Mouse (Mus musculus) heart, adult 11 months (tissue): ENCODE data around the gene Rps16.

Source experiments
- DNase-seq: peaks from one replicate; pipeline ENCODE4 v3.0.0; 2022

Gene Rps16

GRCm38 (mm10) chr7:28350155-28350883 lies at the start of gene Rps16:
TSS of gene Rps16 (plus strand) at chr7:28350652.
- DNase-seq: peak; percentile 100

GRCm38 (mm10) chr7:28301616-28302433 lies 48.6 kb upstream of the Rps16 start, which contains the start of gene Dll3:
TSS of gene Dll3 (minus strand) at chr7:28302238.
- DNase-seq: peak; percentile 92

GRCm38 (mm10) chr7:28305641-28306040 lies 44.8 kb upstream of the Rps16 start:
- peak; percentile 90 for DNase-seq

- DNase-seq: peak; percentile 90
These were observed 44.2 kb upstream of the Rps16 start for GRCm38 (mm10) chr7:28306216-28306615.

GRCm38 (mm10) chr7:28309737-28310136 lies 40.7 kb upstream of the Rps16 start:
- DNase-seq: peak; percentile 86

- peak; percentile 83 for DNase-seq
These were observed 39.1 kb upstream of the Rps16 start for GRCm38 (mm10) chr7:28311151-28311925.

- peak; percentile 100 for DNase-seq
These were observed 38.4 kb upstream of the Rps16 start, which contains the start of gene Timm50 for GRCm38 (mm10) chr7:28311926-28312543. TSS of gene Timm50 (minus strand) at chr7:28312072.

- DNase-seq: no peak
These were observed 32.4 kb upstream of the Rps16 start for GRCm38 (mm10) chr7:28318036-28318435.

- DNase-seq: peak; percentile 72
These were observed 31.7 kb upstream of the Rps16 start for GRCm38 (mm10) chr7:28318714-28319113.

- DNase-seq: peak; percentile 88
These were observed 28.3 kb upstream of the Rps16 start for GRCm38 (mm10) chr7:28321974-28322720.

- DNase-seq: no peak
These were observed 25.2 kb upstream of the Rps16 start for GRCm38 (mm10) chr7:28325293-28325692.

- no peak for DNase-seq
These were observed 24.0 kb upstream of the Rps16 start for GRCm38 (mm10) chr7:28326457-28326856.

- DNase-seq: peak; percentile 84
These were observed 22.2 kb upstream of the Rps16 start for GRCm38 (mm10) chr7:28328260-28328659.

GRCm38 (mm10) chr7:28334534-28334933 lies 15.9 kb upstream of the Rps16 start:
- DNase-seq: no peak

- peak; percentile 82 for DNase-seq
These were observed 15.0 kb upstream of the Rps16 start for GRCm38 (mm10) chr7:28335471-28335870.

- DNase-seq: peak; percentile 100
These were observed 12.1 kb upstream of the Rps16 start, which contains the start of gene Supt5 for GRCm38 (mm10) chr7:28338108-28338998. TSS of gene Supt5 (minus strand) at chr7:28338746.

- DNase-seq: peak; percentile 97
These were observed 11.1 kb upstream of the Rps16 start for GRCm38 (mm10) chr7:28339213-28339917.

GRCm38 (mm10) chr7:28341381-28341780 lies 9.1 kb upstream of the Rps16 start:
- DNase-seq: peak; percentile 88

GRCm38 (mm10) chr7:28344637-28345036 lies 5.8 kb upstream of the Rps16 start:
- DNase-seq: no peak

GRCm38 (mm10) chr7:28347746-28348145 lies 2.7 kb upstream of the Rps16 start:
- DNase-seq: peak; percentile 87
